Mouse (Mus musculus) 3T3-L1 (cell line): ENCODE results near the gene Fbxo4.
A peak's percentile ranks its signal among the peaks of the same experiment; 100 is the strongest.

ENCODE experiments used
- DNase-seq: peaks from one replicate; pipeline ENCODE4 v3.0.0-alpha.2; 2015; ENCODE audit warnings: low read depth, low spot score

Gene Fbxo4

GRCm38 (mm10) chr15:3979061-3979848, at the start of gene Fbxo4:
Gene Fbxo4 (minus strand): TSS chr15:3979573.
- DNase-seq: peak; percentile 94

GRCm38 (mm10) chr15:4028960-4029359, 49.6 kb upstream of the Fbxo4 start:
- no peak for DNase-seq

- no peak for DNase-seq
Measured at GRCm38 (mm10) chr15:4028411-4028700, 49.0 kb upstream of the Fbxo4 start.

GRCm38 (mm10) chr15:4027671-4028410, 48.5 kb upstream of the Fbxo4 start:
- peak; percentile 76 for DNase-seq

GRCm38 (mm10) chr15:4026831-4027584, 47.6 kb upstream of the Fbxo4 start:
- peak; percentile 84 for DNase-seq

- DNase-seq: peak; percentile 95
Measured at GRCm38 (mm10) chr15:4026231-4026773, 46.9 kb upstream of the Fbxo4 start, which contains the start of gene Oxct1. Gene Oxct1 (plus strand): TSS chr15:4026383.

GRCm38 (mm10) chr15:4025508-4025904, 46.1 kb upstream of the Fbxo4 start:
- no peak for DNase-seq

- DNase-seq: peak; percentile 75
Measured at GRCm38 (mm10) chr15:4024726-4025507, 45.5 kb upstream of the Fbxo4 start.

- DNase-seq: no peak
Measured at GRCm38 (mm10) chr15:4023747-4024146, 44.4 kb upstream of the Fbxo4 start.

- DNase-seq: peak; percentile 32
Measured at GRCm38 (mm10) chr15:4020711-4021110, 41.3 kb upstream of the Fbxo4 start.

- no peak for DNase-seq
Measured at GRCm38 (mm10) chr15:4013873-4014272, 34.5 kb upstream of the Fbxo4 start.

GRCm38 (mm10) chr15:4000536-4000935, 21.2 kb upstream of the Fbxo4 start:
- DNase-seq: peak; percentile 68

- DNase-seq: peak; percentile 78
Measured at GRCm38 (mm10) chr15:3999144-3999543, 19.8 kb upstream of the Fbxo4 start.

- DNase-seq: no peak
Measured at GRCm38 (mm10) chr15:3996267-3997010, 17.1 kb upstream of the Fbxo4 start.

- peak; percentile 100 for DNase-seq
Measured at GRCm38 (mm10) chr15:3995448-3996266, 16.3 kb upstream of the Fbxo4 start, which contains the start of gene AW549877. Gene AW549877 (minus strand): TSS chr15:3995744.

GRCm38 (mm10) chr15:3994852-3995447, 15.6 kb upstream of the Fbxo4 start:
- peak; percentile 69 for DNase-seq

- DNase-seq: peak; percentile 79
Measured at GRCm38 (mm10) chr15:3987981-3988380, 8.6 kb upstream of the Fbxo4 start.

GRCm38 (mm10) chr15:3984876-3985275, 5.5 kb upstream of the Fbxo4 start:
- no peak for DNase-seq

- no peak for DNase-seq
Measured at GRCm38 (mm10) chr15:3982732-3983131, 3.4 kb upstream of the Fbxo4 start.
